In the genomic region with DNA sequence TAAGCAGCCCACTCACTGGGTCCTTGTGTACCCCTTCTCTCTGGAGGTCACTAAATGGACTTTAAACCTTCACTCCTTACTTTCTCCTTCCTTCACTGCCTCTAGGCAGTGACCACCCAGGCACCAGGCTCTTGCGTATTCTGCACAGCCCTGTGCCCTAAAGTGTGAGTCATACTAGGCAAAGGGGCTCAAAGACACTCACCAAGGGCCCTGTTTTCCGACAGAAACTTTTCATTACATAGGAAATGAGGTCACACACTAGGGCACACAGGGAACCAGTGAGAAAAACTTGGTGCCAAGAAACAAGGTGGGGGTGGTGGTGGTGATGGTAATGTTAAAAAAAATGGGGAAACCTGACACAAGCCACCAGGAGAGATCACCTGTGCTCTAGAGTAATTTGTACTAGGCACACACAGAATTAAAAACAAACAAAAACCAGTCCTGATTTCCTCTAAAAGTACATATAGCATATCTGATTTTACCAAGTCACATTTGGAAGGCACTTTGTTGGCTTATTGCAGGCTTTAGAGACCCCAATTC, we compare ENCODE assay signal across 11 mouse cellular contexts. TPM values are rescaled to one million over a fixed set of nuclear protein-coding genes. Genes with fewer than 3 reads are reported as not detected.
A peak's percentile ranks its signal among the peaks of the same experiment; 100 is the strongest.
DNase-seq lines count a peak whose midpoint lies in the region; ATAC-seq and TF ChIP-seq lines count a peak whose summit lies in the region.
"Had no signal": no experiment of that assay in that cellular context is flagged by ENCODE, and none has a peak within 500 bp of the region (broad histone marks: within the 10 kb centered on the region; RNA-seq: fewer than 3 reads in every experiment).

No protein-coding gene starts in this region.

- no peak overlapping the region for H3K4me2 ChIP-seq in lung, embryonic 16.5 days (ENCODE audit: low read depth, low read length)
- peak overlapping the region; percentile 46 for H3K4me2 ChIP-seq in kidney, embryonic 15.5 days
- no peak overlapping the region for H3K4me2 ChIP-seq in stomach, postnatal 0 days (replicated peaks; ENCODE audit: low read depth)
- H3K4me2 ChIP-seq in midbrain, postnatal 0 days (ENCODE audit: low read depth, low read length, poor library complexity, severe bottlenecking): no peak overlapping the region

- TF ChIP-seq EP300 in stomach, postnatal 0 days (optimal IDR thresholded peaks at IDR 0.05): no peak

- peak; percentile 33 for DNase-seq in adrenal gland, postnatal 10 days
- no peak for DNase-seq in adrenal gland, postnatal 25 days
- no peak for DNase-seq in lung, postnatal 36 days
- peak; percentile 34 for DNase-seq in stomach, postnatal 0 days (ENCODE audit: low spot score)
- no peak for DNase-seq in midbrain, postnatal 0 days (ENCODE audit: low spot score)
- DNase-seq in B cell, adult 2 months: no peak
- DNase-seq: liver, embryonic 13.5 days; right cerebral cortex, postnatal 4 days had no signal

- no peak for TF ChIP-seq CTCF in stomach, postnatal 0 days (IDR thresholded peaks at IDR 0.05; ENCODE audit: low read depth)
- TF ChIP-seq CTCF in midbrain, postnatal 0 days (IDR thresholded peaks at IDR 0.05): no peak

- WGBS in lung, embryonic 16.5 days: 20% methylated on average over 2 of the region's 2 CpGs
- 18% methylated on average over 2 of the region's 2 CpGs for WGBS in kidney, embryonic 15.5 days
- 40% methylated on average over 2 of the region's 2 CpGs for WGBS in stomach, postnatal 0 days
- WGBS in midbrain, postnatal 0 days: 63% methylated on average over 2 of the region's 2 CpGs

- no peak overlapping the region for H3K9ac ChIP-seq in lung, embryonic 16.5 days (ENCODE audit: low read length)
- no peak overlapping the region for H3K9ac ChIP-seq in kidney, embryonic 15.5 days
- no peak overlapping the region for H3K9ac ChIP-seq in stomach, postnatal 0 days (ENCODE audit: low read length)
- no peak overlapping the region for H3K9ac ChIP-seq in midbrain, postnatal 0 days (replicated peaks; ENCODE audit: low read length, poor library complexity, severe bottlenecking)
- H3K9ac ChIP-seq: liver, embryonic 13.5 days had no signal

- peaks cover 31% of the 10 kb centered on the region for H3K4me1 ChIP-seq in lung, embryonic 16.5 days (replicated peaks; ENCODE audit: control insufficient read depth, insufficient read depth, low read length)
- peaks cover 56% of the 10 kb centered on the region for H3K4me1 ChIP-seq in kidney, embryonic 15.5 days
- 0 out of 2 replicates have a peak, but pooled peaks cover 2% of the 10 kb centered on the region for H3K4me1 ChIP-seq in stomach, postnatal 0 days (replicated peaks; ENCODE audit: control insufficient read depth, insufficient read depth)
- H3K4me1 ChIP-seq in midbrain, postnatal 0 days (ENCODE audit: insufficient read depth, low read length): 0 out of 2 replicates have a peak, but pooled peaks cover 6% of the 10 kb centered on the region

- no peak overlapping the region for H3K4me3 ChIP-seq in lung, embryonic 16.5 days (ENCODE audit: low read length)
- no peak overlapping the region for H3K4me3 ChIP-seq in kidney, embryonic 15.5 days (replicated peaks)
- H3K4me3 ChIP-seq in stomach, postnatal 0 days (ENCODE audit: low read depth, low read length): no peak overlapping the region
- no peak overlapping the region for H3K4me3 ChIP-seq in midbrain, postnatal 0 days (ENCODE audit: low read depth, low read length)
- H3K4me3 ChIP-seq: liver, embryonic 13.5 days had no signal

- no peaks in the 10 kb centered on the region for H3K9me3 ChIP-seq in lung, embryonic 16.5 days (ENCODE audit: control insufficient read depth, low read length)
- no peaks in the 10 kb centered on the region for H3K9me3 ChIP-seq in kidney, embryonic 15.5 days (replicated peaks)
- no peaks in the 10 kb centered on the region for H3K9me3 ChIP-seq in stomach, postnatal 0 days (ENCODE audit: control insufficient read depth, low read length)
- H3K9me3 ChIP-seq in midbrain, postnatal 0 days (ENCODE audit: low read length): no peaks in the 10 kb centered on the region
- H3K9me3 ChIP-seq: liver, embryonic 13.5 days had no signal

- peak; percentile 49 for ATAC-seq in lung, embryonic 16.5 days (ENCODE audit: low read depth)
- ATAC-seq in kidney, embryonic 15.5 days (replicated peaks; ENCODE audit: low FRiP score): peak; percentile 59
- peak; percentile 64 for ATAC-seq in stomach, postnatal 0 days (ENCODE audit: low FRiP score, low TSS enrichment)
- no peak for ATAC-seq in midbrain, postnatal 0 days (ENCODE audit: low FRiP score)

- no peaks in the 10 kb centered on the region for H3K36me3 ChIP-seq in lung, embryonic 16.5 days (ENCODE audit: control insufficient read depth, insufficient read depth, low read length)
- H3K36me3 ChIP-seq in kidney, embryonic 15.5 days: no peaks in the 10 kb centered on the region
- H3K36me3 ChIP-seq in stomach, postnatal 0 days (ENCODE audit: control insufficient read depth, insufficient read depth, low read length): no peaks in the 10 kb centered on the region
- H3K36me3 ChIP-seq in midbrain, postnatal 0 days (ENCODE audit: insufficient read depth, low read length): no peaks in the 10 kb centered on the region
- H3K36me3 ChIP-seq: liver, embryonic 13.5 days had no signal

- no peaks in the 10 kb centered on the region for H3K27me3 ChIP-seq in lung, embryonic 16.5 days (ENCODE audit: control insufficient read depth, insufficient read depth, low read depth, low read length)
- no peaks in the 10 kb centered on the region for H3K27me3 ChIP-seq in kidney, embryonic 15.5 days
- H3K27me3 ChIP-seq in stomach, postnatal 0 days (ENCODE audit: control insufficient read depth, insufficient read depth, low read length): no peaks in the 10 kb centered on the region
- H3K27me3 ChIP-seq in midbrain, postnatal 0 days (ENCODE audit: insufficient read depth, low read length): no peaks in the 10 kb centered on the region
- H3K27me3 ChIP-seq: CH12.LX; liver, embryonic 13.5 days had no signal

- peak overlapping the region; percentile 28 for H3K27ac ChIP-seq in lung, embryonic 16.5 days (ENCODE audit: low read length)
- peak overlapping the region; percentile 94 for H3K27ac ChIP-seq in kidney, embryonic 15.5 days
- H3K27ac ChIP-seq in stomach, postnatal 0 days (replicated peaks): peak overlapping the region; percentile 49; the same call in 1 of the 2 replicates
- H3K27ac ChIP-seq in midbrain, postnatal 0 days (ENCODE audit: low read depth, low read length): no peak overlapping the region

RNA-seq across cellular contexts. Expression of a gene that starts 35.3 kb away (rescaled TPM):
- total RNA-seq in adrenal gland, postnatal 10 days (2021): 10 to 100 TPM; 20.4 to 27.0 TPM
- 17.6 and 23.1 TPM in 2 replicates for total RNA-seq in adrenal gland, postnatal 25 days (2021)
- polyA plus RNA-seq in lung, embryonic 16.5 days (2015; fragmentation: Nextera tagmentation; extraction: Ambion mirVana): 18.6 and 20.5 TPM in 2 replicates
- 21.8 and 22.9 TPM in 2 replicates for polyA plus RNA-seq in kidney, embryonic 15.5 days (2015; fragmentation: Nextera tagmentation; extraction: Ambion mirVana)
- polyA plus RNA-seq in stomach, postnatal 0 days (2015; fragmentation: Nextera tagmentation; extraction: Ambion mirVana): 12.7 and 13.4 TPM in 2 replicates
- total RNA-seq in midbrain, postnatal 0 days (2014; rRNA removed): 8.5 and 11.2 TPM in 2 replicates
- polyA plus RNA-seq in midbrain, postnatal 0 days (2015; fragmentation: Nextera tagmentation; extraction: Ambion mirVana): 2.3 and 2.5 TPM in 2 replicates

Comparison
In these comparisons a context has a peak if more than half of its experiments do, and no peak if none do; other contexts are left out.
1. DNase-seq: peak in adrenal gland, postnatal 10 days (single experiment) and stomach, postnatal 0 days (single experiment); none in adrenal gland, postnatal 25 days (single experiment), lung, postnatal 36 days (single experiment), midbrain, postnatal 0 days (single experiment) and B cell, adult 2 months (0 of 2).